Mouse (Mus musculus): ENCODE data around the gene Pcgf3. TPM values are rescaled to one million over a fixed set of nuclear protein-coding genes. Genes with fewer than 3 reads are reported as not detected.
"Not testable (repeated sequence)": the region's sequence is repeated elsewhere in the genome, so short reads cannot be mapped to it uniquely, and the experiment has no call there.

Gene Pcgf3
- total and polyA plus RNA-seq, 3 experiments: 8.4 to 50.9 (median 31.8) TPM

GRCm38 (mm10) chr5:108469617-108470016 lies 8.6 kb downstream of the Pcgf3 start:
- no peak for DNase-seq

DNA sequence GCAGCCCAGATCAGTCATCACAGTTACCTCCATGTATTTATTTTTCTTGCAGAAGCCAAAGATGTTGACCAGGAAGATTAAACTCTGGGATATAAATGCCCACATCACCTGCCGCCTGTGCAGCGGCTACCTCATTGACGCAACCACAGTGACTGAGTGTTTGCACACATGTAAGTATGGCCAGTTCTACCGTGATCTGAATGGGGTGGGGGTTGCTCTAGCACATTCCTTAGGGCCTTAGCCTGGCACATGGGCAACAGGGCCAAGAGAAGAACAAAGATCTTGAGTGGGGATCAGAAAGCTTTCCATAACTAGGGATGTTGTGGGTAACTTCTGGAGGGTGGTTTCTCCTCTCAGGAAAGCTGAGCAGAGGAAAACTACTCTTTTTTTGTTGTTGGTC lies 12.7 kb downstream of the Pcgf3 start:
- no peak for DNase-seq

- DNase-seq: no peak
Measured at GRCm38 (mm10) chr5:108475977-108476376, 14.9 kb downstream of the Pcgf3 start.

DNA sequence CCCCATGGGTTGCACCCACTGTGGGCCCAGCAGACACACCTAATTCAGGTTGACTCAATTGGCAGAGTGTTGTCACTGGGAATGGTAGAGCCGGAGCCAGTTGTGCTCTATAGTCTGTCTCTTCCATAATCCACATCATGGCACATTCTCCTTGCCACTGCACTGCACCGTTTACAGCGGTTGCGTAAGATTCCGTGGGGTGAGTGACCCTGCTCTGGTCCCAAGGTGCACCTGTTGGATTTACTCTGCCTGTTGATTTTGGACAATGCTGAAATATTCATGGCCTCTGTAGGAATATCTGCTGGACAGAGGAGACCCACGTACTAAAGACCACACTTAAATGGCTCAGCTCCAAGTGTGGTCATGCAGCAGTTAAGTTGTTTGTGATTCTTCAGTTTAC lies 22.0 kb downstream of the Pcgf3 start:
- no peak for DNase-seq

DNA sequence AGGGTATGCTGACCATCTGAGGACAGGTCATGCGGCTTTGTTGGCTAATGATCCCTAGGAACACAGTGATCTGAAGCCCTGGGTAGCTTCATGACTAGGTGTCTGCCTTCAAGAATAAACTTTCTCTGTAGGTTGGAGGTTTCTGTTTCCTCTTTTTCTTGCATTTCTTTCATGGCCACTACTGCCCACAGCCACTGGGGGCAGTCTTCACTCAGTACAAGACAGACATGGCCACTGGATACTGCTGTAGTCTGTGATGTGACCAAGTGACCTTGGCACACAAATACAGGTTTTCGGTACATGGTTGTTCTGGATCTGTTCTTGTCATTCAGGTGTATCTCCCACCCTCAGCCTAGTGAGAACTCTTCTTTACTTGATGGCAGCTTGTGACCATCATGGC lies 24.2 kb downstream of the Pcgf3 start:
- DNase-seq: peak; percentile 19

- not testable (repeated sequence) for DNase-seq
Measured at GRCm38 (mm10) chr5:108486148-108486547, 25.1 kb downstream of the Pcgf3 start.

DNA sequence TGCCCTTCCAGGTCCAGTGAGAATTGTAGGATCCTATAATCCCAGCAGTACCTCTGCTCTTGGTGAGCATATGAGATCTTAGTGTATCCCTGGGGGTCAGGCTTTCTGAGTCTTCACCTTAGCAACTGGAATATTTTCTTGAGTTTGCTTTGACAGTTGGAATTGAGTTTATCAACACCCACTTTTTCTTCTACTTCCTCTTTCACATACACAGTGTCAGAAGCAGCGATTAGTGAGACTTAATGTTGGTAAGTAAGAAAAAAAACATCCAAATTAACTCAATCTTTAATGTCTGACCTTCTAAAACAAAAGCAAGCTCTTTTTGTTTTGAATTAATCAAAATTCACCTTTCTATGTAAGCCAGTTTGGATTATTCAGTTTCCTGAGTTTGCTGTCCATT lies 40.5 kb downstream of the Pcgf3 start:
- no peak for DNase-seq

- no peak for DNase-seq
Measured at GRCm38 (mm10) chr5:108502286-108502685, 41.3 kb downstream of the Pcgf3 start.

DNA sequence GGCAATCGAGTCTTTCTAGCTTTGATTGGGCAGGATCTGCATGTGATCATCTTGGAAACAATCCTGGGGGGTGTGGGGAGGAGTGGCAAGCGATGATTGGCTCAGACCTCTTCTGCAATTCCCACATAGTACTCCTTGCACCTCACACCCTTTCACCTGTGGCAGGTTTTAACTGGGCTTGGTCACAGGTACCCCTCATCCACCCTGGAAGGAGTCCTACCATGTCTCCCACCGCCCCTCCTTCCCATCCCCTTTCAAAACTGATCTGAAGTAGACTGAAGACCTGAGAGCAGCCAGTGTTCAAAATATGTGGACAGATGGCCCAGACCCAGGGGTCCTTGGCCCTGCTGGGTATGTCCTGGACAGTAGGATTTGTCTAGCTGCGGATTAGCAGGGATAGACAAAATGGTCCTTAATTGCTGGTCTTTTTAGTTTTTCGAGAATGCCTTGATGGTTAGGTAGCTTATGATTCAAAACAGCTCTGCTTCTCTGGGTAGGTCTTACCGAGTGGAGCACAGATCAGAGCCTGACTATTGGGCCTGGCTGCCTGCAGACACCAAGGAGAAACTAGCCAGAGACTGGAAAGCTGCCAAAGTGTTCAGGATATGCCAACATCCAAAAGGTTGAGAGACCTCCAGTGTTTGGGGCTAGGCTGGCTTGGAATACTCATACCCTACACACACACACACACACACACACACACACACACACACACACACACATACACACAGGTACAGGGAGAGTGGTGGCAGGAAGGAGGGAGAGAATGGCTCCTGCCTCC lies 54.7 kb downstream of the Pcgf3 start:
- no peak for DNase-seq

DNA sequence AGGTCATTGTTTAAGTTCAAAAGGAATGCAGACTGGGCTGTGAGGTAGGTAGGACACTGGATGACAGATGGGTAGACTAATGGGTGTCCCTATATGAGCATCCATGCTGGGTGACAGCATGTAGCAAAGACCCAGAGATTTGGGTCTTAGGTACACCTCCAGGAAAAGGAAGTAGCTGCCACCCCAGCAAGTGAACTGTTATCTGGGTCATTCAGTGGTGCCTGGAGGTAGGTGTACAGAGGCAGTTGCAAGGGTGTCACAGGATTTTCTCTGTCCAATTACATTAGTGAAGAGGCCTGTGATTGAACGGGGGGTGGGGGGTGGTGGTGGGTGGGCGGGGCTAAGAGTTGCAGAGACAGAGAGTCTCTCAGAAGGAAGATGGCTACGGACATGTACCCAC lies 55.6 kb downstream of the Pcgf3 start:
- DNase-seq: no peak

DNA sequence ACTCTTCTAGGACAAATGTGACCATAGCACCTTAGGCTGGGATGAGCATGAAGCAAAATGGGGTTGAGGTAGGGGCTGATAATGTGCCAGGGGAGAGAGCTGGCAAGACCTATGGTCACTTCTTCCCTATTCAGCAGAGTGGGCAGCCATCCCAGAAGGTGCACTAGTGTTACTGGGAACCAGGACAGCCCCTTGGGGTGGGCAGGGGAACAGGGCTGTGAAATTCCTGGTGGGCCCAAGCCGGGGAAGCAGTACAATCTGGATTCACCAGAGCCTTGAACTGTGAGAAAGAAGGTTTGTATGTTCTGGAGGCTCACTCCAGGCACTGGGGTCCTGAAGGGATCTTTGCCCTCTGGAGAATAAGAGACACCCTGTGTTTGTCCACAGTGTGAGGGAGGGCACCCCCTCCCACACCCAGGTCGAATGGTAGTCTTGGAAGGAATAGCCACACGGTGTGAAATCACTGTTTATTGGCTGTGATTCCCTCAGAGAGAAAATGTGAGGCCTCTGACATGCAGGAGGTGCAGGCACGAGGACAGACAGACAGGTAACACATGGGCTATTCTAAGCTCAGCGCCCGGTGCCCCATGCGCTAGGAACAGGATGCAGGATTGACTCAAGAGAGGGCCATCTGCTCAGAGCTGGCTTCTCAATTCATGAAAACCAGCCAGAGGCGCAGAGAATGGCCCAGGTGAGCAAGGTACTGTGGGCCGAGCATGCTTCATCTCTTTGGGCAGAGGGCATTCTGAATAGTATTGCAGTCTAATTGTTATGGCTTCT lies 57.3 kb downstream of the Pcgf3 start:
- no peak for DNase-seq

GRCm38 (mm10) chr5:108518951-108519350 lies 57.9 kb downstream of the Pcgf3 start:
- no peak for DNase-seq

GRCm38 (mm10) chr5:108520153-108520552 lies 59.1 kb downstream of the Pcgf3 start:
- no peak for DNase-seq

DNA sequence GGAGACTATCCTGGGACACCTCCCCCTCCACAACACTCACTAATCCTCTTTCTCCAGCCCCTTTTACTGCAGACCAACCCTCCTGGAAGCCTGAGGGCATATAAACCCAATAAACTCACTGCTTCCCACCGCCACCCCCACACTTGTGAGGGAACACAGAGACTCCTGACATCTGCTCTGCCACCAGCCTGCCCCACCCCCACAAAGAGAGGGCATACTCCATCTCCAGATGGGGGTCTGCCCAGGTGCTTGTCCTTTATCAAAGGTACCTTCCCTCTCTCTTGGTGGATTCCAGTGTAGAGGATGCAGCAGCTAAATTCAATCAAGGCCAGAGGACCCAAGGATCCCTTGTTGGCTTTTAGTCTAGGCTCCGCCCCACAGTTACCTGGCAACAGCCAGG lies 60.0 kb downstream of the Pcgf3 start:
- no peak for DNase-seq

GRCm38 (mm10) chr5:108521896-108522295 lies 60.9 kb downstream of the Pcgf3 start:
- no peak for DNase-seq

DNA sequence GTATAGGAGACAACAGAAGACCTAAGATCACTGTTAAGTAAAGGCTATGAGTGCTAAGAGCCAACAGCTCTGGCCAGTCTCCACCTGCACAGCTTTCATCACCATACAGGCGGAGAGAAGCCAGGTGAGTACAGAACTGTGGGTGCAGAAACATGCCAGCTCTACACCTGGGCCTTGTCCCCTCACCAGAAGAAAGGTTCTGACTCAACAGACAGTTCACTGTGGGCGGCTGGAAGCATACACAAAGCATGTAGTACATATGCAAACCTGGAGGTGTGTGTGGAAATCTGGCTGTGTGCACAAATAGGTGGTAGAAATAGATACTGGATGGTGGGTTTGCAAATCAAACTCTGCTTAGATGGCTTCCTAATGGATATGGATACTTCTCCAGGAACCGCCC lies 61.6 kb downstream of the Pcgf3 start:
- no peak for DNase-seq

DNA sequence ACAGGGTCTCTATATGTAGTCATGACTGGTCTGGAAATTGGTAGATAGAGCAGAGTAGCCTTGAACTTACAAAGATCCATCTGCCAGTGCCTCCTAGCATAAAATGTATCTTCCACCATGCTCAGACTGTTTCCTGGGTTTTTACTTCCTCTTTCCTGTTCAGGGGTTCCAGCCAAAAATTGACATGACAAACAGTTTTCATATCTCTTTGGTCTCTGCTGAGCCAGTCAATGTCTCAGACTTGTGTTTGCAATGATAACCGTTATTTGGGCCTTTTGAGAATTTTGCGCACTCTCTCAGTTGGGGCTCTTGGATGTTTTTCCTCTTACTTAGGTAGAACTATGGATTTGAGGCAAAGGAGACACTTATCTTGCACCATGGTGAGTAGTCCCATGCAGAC lies 73.2 kb downstream of the Pcgf3 start:
- DNase-seq: no peak

DNA sequence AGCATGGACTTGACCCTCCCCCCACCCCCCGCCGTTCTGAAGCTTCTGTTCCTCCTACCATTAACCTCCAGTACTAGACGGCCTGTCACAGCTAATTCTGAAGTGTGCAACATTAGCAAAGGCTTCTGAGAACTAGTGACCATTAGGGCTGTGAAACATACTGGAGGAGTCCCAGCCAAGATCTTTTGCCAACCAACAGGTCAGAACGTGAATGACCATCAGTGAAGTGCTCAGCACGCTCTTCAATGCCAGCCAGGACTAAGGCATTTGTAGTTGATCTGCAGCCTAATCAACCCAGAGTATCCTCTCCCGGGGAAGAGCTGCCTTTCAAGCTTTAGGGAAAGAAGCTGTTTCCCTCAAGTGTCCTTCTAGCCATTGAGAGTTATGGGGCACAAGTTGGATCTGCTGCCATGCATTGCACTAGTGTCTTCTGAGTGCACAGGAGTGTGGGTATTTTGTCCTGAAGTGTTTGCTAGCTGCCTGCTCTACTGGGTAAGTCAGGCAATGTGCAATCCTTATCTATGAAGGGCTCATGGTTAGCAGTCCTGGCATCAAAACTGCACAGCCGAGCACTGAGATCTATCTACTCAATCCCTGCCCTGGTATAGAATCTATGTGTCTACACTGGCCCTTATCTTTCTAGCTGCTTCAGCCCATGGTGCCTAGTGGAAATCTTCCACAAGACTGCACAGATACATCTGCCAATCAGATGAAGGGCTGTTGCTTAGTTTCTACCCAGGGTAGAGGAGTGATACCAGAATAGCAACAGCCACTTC lies 82.7 kb downstream of the Pcgf3 start:
- no peak for DNase-seq

DNA sequence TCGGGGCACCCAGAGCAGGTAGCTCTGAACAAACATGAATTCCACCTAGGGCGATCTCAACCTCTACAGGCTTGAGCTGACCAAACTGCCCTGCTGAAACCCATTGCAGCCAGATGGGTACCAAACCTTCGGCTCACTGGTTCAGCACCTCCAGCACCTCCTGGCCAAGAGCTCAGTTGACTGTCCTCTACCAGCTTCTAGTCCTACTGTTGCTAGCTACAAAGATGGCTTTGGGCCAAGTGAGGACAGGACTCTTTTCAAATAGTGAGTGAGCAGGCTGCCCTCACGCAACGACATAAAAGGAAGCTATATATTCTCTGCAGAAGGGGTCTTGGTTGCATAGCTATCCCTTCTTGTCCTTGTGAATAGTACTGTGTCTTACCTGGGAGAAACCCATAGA lies 86.6 kb downstream of the Pcgf3 start:
- DNase-seq: no peak

GRCm38 (mm10) chr5:108549137-108549488 lies 88.1 kb downstream of the Pcgf3 start:
- no peak for DNase-seq

DNA sequence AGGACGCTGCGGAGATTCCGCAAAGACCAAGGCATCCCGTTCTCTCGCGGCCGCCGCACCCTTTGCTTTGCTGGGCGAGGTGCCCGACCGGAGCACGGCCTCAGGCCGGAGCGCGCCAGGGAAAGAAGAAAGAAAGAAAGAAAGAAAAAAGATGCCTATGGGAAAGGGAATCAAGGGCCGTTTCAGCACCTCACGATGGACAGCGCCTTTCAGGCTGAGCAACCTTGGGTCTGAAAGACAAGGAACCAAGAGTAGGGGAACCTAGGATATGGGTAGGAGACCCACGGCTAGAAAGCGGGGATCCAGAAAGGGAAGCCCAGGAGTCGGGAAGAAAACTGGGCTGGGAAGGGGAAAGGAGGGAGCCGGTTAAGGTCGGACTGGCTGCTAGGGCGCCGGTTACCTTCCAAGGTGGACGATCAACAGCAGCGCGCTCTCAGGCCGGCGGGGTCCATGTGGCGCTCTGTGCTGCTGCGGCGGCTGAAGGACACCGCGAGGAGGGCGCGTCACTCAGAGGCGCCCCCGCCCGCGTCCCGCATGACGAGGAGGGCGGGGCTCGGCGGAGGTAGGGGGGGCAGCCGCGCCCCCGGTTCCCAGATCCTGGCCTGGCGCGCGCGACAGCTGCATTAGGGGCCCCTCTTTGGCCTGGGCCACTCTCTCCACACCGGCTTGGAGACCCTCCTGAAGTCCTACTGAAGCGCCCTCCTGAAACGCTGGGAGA lies 88.6 kb downstream of the Pcgf3 start, which contains the start of gene Cplx1:
TSS of gene Cplx1 (minus strand) at position 536 of the 718 bp plus-strand sequence.
- peak; percentile 80 for DNase-seq

DNA sequence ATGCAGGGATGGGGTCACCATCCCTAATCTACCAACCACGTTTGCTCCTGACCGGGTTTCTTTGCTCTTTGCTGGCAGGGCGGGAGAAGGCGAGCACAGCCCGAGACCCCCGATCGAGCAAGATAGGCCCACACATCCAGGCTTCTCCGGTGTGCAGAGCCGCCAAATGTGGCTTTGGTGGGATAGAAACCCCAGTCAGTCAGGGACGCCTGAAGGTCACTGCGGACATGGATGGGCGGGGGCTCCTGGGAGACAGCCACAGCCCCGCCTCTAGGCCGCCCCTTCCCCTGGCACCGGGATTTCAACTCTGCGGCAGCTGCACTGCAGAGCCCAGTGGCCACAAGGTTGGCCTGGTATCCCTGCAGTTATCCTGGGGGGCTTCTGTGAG lies 89.2 kb downstream of the Pcgf3 start:
- DNase-seq: no peak
